Mouse (Mus musculus) CH12.LX (cell line): Measurements from ENCODE around the gene Tcl1b1. TPM values are rescaled to one million over a fixed set of nuclear protein-coding genes. Genes with fewer than 3 reads are reported as not detected.
A peak's percentile ranks its signal among the peaks of the same experiment; 100 is the strongest.
"Not testable (repeated sequence)": the region's sequence is repeated elsewhere in the genome, so short reads cannot be mapped to it uniquely, and the experiment has no call there.

Experiments used
- DNase-seq: peaks from one replicate; pipeline ENCODE4 v3.0.0-alpha.2; 2013; ENCODE audit errors: extremely low read depth
- H3K27ac ChIP-seq: 2 replicates; pipeline ENCODE4 v1.5.1; 2012; ENCODE audit warnings: low read depth, mild to moderate bottlenecking, control low read depth, moderate library complexity; ENCODE audit not compliant: insufficient read depth
- H3K27me3 ChIP-seq: replicated peaks from 2 replicates; pipeline ENCODE3; 2012; ENCODE audit warnings: inconsistent platforms
- H3K36me3 ChIP-seq, 2 experiments: replicated peaks in 1 of 2; 2 replicates each; pipeline versions ENCODE3 to v1.6.1; 2012; ENCODE audit warnings: inconsistent platforms in 1 of 2, low read length in 1 of 2, mild to moderate bottlenecking in 1 of 2, mixed read lengths in 1 of 2, moderate library complexity in 1 of 2; ENCODE audit not compliant: control insufficient read depth in 1 of 2, insufficient read depth in 1 of 2
- H3K4me1 ChIP-seq, 2 experiments: 2 replicates each; pipeline ENCODE4 v1.6.1; 2012; ENCODE audit warnings: inconsistent platforms in 1 of 2, moderate library complexity in 1 of 2; ENCODE audit not compliant: insufficient read depth in 2 of 2, control insufficient read depth in 1 of 2
- H3K4me2 ChIP-seq: 2 replicates; pipeline ENCODE4 v1.6.1; 2012; ENCODE audit warnings: low read depth, mild to moderate bottlenecking, control low read depth; ENCODE audit not compliant: poor library complexity, insufficient read depth, severe bottlenecking
- H3K4me3 ChIP-seq, 3 experiments: fragments of 150-350 bp in 1 of 3; sonication (generic) in 1 of 3; replicated peaks in 1 of 3; 2 replicates each; pipeline versions ENCODE3 to v1.5.1; 2011 to 2012; ENCODE audit warnings: low read depth in 2 of 3, low read length in 2 of 3, mild to moderate bottlenecking in 2 of 3, moderate library complexity in 2 of 3, control low read depth in 1 of 3, improper control_type of control experiment in 1 of 3, inconsistent platforms in 1 of 3, mixed read lengths in 1 of 3; ENCODE audit not compliant: poor library complexity in 1 of 3
- H3K79me2 ChIP-seq: replicated peaks from 2 replicates; pipeline ENCODE4 v1.6.1; 2012; ENCODE audit warnings: mild to moderate bottlenecking, moderate library complexity; ENCODE audit not compliant: control insufficient read depth, poor library complexity, insufficient read depth, severe bottlenecking; ENCODE audit errors: extremely low read depth
- H3K9ac ChIP-seq: 2 replicates; pipeline ENCODE4 v1.6.1; 2012; ENCODE audit warnings: low read depth, mild to moderate bottlenecking, control low read depth, moderate library complexity; ENCODE audit not compliant: insufficient read depth
- H3K9me3 ChIP-seq: replicated peaks from 2 replicates; pipeline ENCODE3; 2012; ENCODE audit warnings: low read length, inconsistent platforms, mixed read lengths
- CTCF ChIP-seq, 2 experiments: IDR thresholded peaks in 1 of 2; conservative IDR thresholded peaks in 1 of 2; 2 replicates each; pipeline ENCODE4 v1.5.1; 2011 to 2012; ENCODE audit warnings: low read depth in 2 of 2, low read length in 2 of 2, improper control_type of control experiment in 1 of 2, inconsistent platforms in 1 of 2, mild to moderate bottlenecking in 1 of 2, moderate library complexity in 1 of 2
- dilution Hi-C: fragments of 300-500 bp; cut with MboI; formaldehyde crosslinking; loops from 2 replicates; pipeline ENCODE4 v1.14.3; 2020; ENCODE audit warnings: low sequenced_read_pairs; ENCODE audit not compliant: extremely low pct_unique_long_range_greater_than_20kb, extremely low pct_ligation_motif_present
- in situ Hi-C: fragments of 300-500 bp; cut with MboI; formaldehyde crosslinking; loops from 3 replicates; pipeline ENCODE4 v1.14.3; 2019; ENCODE audit warnings: low sequenced_read_pairs, low pct_ligation_motif_present, low pct_unique_long_range_greater_than_20kb, mixed read lengths
- polyA plus RNA-seq: library from polyadenylated mRNA; unstranded; fragments of >175 nt; gene quantifications from 2 replicates; pipeline ENCODE4 v1.2.1, GENCODE M21; 2012; ENCODE audit warnings: low read depth; ENCODE audit not compliant: insufficient read length
- total RNA-seq, 2 experiments: library from RNA; depleted of rRNA; stranded (reverse); fragments of 300-350 nt in 1 of 2; fragments of >200 nt in 1 of 2; gene quantifications; 2 replicates each; pipeline ENCODE4 v1.2.3; 2012 to 2014

The Tcl1b1 gene
- total and polyA plus RNA-seq, 3 experiments = not detected

- H3K9ac ChIP-seq, H3K4me2 ChIP-seq, H3K4me1 ChIP-seq, DNase-seq, H3K9me3 ChIP-seq, H3K79me2 ChIP-seq, H3K4me3 ChIP-seq, dilution Hi-C loops, in situ Hi-C loops, H3K27ac ChIP-seq, H3K36me3 ChIP-seq: not testable (repeated sequence)
- H3K27me3 ChIP-seq = peaks cover 25% of the 10 kb centered on the region
Observed at GRCm38 (mm10) chr12:105181040-105181644, 21.7 kb downstream of the Tcl1b1 start.

- H3K4me2 ChIP-seq, H3K79me2 ChIP-seq, in situ Hi-C loops: not testable (repeated sequence)
Observed at GRCm38 (mm10) chr12:105188980-105189379, 29.5 kb downstream of the Tcl1b1 start.

GRCm38 (mm10) chr12:105190743-105191142, 31.3 kb downstream of the Tcl1b1 start, which contains the start of gene Tcl1b3:
Gene Tcl1b3 (plus strand): TSS chr12:105191043.
- peaks cover 16% of the 10 kb centered on the region for H3K27me3 ChIP-seq
- dilution Hi-C loops, H3K4me1 ChIP-seq, in situ Hi-C loops, DNase-seq, H3K9me3 ChIP-seq, H3K4me2 ChIP-seq, H3K36me3 ChIP-seq, H3K4me3 ChIP-seq, H3K79me2 ChIP-seq, H3K9ac ChIP-seq, H3K27ac ChIP-seq: not testable (repeated sequence)

More at GRCm38 (mm10) chr12:105188980-105189379, 29.5 kb downstream of the Tcl1b1 start:
- dilution Hi-C loops, DNase-seq, H3K4me1 ChIP-seq, H3K4me3 ChIP-seq, H3K36me3 ChIP-seq, H3K27ac ChIP-seq, H3K9ac ChIP-seq, H3K9me3 ChIP-seq: not testable (repeated sequence)
- peaks cover 14% of the 10 kb centered on the region for H3K27me3 ChIP-seq
- TF ChIP-seq CTCF (conservative IDR thresholded peaks at IDR 0.05 in 1 of 2, IDR thresholded peaks at IDR 0.05 in 1 of 2; ENCODE audit: low read depth in 2 of 2, low read length in 2 of 2) = peak; percentile 21 to 34

- H3K9me3 ChIP-seq, H3K4me3 ChIP-seq, dilution Hi-C loops, H3K4me2 ChIP-seq, H3K79me2 ChIP-seq, H3K4me1 ChIP-seq, in situ Hi-C loops, H3K27ac ChIP-seq, H3K36me3 ChIP-seq, DNase-seq, H3K9ac ChIP-seq: not testable (repeated sequence)
- H3K27me3 ChIP-seq = peaks cover 19% of the 10 kb centered on the region
Observed at GRCm38 (mm10) chr12:105199684-105200497, 40.4 kb downstream of the Tcl1b1 start.

- H3K36me3 ChIP-seq, H3K4me1 ChIP-seq, H3K79me2 ChIP-seq, H3K27ac ChIP-seq, in situ Hi-C loops, H3K9me3 ChIP-seq, H3K4me2 ChIP-seq, H3K9ac ChIP-seq, DNase-seq, H3K4me3 ChIP-seq, dilution Hi-C loops: not testable (repeated sequence)
- peaks cover 24% of the 10 kb centered on the region for H3K27me3 ChIP-seq
Observed at GRCm38 (mm10) chr12:105201657-105202056, 42.2 kb downstream of the Tcl1b1 start, which contains the start of gene Tcl1b4. Gene Tcl1b4 (plus strand): TSS chr12:105201957.
